Mouse (Mus musculus) kidney, postnatal 10 days (tissue): ENCODE data around the gene Kmt2e.
A peak's percentile ranks its signal among the peaks of the same experiment; 100 is the strongest.
"Not testable (repeated sequence)": the region's sequence is repeated elsewhere in the genome, so short reads cannot be mapped to it uniquely, and the experiment has no call there.

Experiments
- DNase-seq: peaks from one replicate; pipeline ENCODE4 v3.0.0; 2021; ENCODE audit warnings: mixed read lengths

The Kmt2e gene

GRCm38 (mm10) chr5:23502317-23502937, 68.2 kb downstream of the Kmt2e start:
- no peak for DNase-seq

DNA sequence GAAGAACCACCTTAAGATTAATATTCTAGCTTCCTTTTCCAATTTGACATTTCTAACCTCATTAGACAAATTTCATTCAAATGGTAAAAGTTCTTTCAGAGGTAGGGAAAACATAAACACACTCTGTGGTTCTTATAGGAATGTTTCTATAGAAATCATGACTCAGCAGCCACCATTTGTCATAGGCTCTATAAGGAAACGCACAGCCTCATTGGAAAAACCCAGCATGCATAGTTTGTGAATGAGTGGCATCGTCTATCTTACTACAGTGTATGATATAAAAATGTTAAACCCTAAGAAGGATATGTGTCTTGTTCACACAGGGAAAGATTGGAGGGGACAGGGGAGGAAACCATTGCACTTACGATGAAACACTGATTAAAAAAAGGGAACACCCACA, 71.3 kb downstream of the Kmt2e start:
- no peak for DNase-seq

DNA sequence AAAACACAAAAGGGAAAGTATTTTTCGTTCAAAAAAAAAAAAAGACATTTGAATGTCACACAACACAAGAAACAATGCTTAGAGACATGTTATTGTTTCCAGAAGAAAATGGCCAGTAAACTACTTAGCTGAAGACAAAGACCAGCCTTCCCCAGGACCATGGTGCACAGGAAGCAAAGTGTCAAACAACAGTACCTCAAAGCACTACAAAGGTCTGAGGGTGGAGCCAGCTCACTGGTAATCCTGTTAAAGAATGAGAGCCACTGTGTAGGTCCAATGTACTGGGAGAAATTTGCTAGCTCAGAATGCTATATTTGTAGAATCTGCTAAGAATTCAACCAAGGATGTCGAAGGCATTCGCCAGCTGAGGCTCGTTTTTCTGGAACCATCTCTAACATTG, 73.0 kb downstream of the Kmt2e start:
- DNase-seq, result no peak

DNA sequence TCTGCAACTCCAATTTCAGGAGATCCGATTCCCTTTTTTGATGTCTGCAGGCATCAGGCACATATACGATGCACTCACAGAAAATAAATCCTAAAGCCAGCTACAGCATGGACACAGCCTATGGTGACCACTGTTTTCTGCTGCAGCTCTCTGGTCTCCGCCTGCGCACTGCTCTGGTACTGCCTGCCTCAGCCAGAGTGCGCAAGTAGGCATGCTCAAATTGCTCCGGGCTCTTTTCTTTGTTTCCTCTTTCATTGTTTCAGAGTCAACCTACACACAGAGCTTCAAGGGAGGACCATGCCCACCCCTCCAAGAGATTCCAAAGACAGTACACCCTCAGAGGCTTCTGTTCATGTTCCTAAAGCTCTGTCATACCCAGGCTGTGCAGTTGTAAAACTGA, 74.4 kb downstream of the Kmt2e start:
- no peak for DNase-seq

DNA sequence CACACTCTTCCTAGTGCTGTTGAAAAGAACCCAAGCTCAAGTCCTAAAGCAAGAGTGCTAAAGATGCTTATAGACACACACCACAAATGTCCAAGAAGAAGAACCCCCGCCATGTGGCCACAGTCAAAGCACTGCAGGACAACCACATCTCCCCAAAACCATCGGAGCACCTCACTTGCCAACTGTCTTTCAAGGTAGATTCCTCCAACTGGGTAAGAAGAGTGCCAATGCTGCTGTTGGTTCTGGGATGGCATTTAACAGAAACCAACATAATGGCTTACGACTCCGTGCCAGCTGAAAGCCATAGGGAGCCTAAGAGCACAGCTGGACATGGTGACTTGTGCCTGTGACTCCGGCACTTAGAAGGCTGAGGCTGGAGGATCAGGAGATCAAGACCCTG, 77.2 kb downstream of the Kmt2e start:
- no peak for DNase-seq

GRCm38 (mm10) chr5:23512556-23512955, 78.3 kb downstream of the Kmt2e start:
- DNase-seq, result no peak

- DNase-seq, result no peak
Observed at GRCm38 (mm10) chr5:23513468-23513867, 79.2 kb downstream of the Kmt2e start.

DNA sequence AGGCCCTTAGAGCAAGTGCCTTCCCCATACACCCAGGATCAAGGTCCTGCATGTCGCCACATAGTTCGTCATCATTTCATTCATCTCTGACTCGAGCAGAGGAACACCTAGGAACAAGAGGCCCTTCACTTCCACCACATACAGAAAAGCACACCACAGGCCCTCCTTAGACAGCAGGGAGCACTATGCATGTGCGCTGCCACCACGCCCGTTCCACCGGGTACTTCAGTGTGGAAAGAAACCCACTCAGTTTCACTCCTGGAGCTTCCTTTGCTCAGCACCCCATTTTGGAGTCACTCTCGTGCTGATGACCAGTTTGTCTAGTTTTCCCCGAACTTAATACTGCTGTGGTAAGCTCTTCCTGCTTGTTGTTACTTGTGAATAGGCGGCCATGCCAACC, 80.8 kb downstream of the Kmt2e start:
- DNase-seq, result no peak

GRCm38 (mm10) chr5:23516962-23517361, 82.7 kb downstream of the Kmt2e start:
- no peak for DNase-seq

DNA sequence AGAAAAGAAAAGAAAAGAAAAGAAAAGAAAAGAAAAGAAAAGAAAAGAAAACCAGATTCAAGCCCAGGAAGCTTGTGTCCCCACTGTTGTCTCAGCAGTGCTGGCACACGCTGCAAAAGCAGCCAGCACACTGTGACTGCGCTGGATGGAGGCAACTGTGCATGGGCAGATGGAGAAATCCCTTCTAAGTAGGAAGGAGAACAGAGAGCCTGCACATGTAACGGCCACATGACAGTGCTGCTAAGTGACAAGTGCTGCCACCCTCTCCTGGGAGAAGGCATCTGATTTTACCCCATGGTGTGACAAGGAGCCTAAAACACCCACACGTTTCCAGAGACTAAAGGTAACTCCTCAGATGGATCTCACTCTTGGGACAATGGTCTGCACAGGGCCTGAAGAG, 83.6 kb downstream of the Kmt2e start:
- DNase-seq, result no peak

DNA sequence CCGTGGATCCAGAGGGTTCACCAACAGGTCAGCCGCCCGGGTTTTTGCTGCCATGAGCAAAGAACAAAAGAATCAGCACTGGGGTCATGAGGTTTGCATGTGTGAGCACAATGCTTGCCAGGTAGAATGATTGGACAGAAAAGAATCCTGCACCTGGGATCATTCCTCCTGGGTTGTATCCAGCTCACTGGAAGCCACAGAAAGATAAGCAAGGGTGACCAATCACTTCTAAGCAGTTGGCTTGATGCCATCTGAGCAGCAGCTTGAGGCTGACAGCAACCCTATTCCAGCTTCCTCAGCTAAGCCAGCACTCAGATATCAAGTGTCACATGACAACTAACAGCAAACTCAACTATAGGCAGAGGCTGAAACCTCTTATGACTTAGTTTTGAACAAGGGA, 84.4 kb downstream of the Kmt2e start:
- peak; percentile 64 for DNase-seq

GRCm38 (mm10) chr5:23519679-23520078, 85.4 kb downstream of the Kmt2e start:
- DNase-seq, result no peak

DNA sequence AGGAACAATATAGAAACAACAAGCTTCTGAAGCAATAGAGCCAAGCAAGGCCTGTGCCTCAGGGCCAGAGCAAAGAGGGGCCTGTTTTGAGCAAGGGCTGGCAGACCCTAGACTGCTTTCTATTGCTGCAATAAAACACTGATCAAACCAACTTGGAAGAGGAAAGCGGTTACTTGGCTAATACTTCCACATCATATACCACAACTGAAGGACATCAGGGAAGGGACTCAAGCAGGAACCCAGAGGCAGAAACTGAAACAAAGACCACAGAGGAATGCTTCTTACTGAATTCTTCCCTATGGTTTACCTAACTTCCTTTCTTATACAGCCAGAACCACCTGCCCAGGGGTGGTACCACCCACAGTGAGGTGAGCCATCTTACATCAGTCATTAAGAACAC, 87.4 kb downstream of the Kmt2e start:
- DNase-seq, result no peak

GRCm38 (mm10) chr5:23523936-23524335, 89.7 kb downstream of the Kmt2e start:
- no peak for DNase-seq

DNA sequence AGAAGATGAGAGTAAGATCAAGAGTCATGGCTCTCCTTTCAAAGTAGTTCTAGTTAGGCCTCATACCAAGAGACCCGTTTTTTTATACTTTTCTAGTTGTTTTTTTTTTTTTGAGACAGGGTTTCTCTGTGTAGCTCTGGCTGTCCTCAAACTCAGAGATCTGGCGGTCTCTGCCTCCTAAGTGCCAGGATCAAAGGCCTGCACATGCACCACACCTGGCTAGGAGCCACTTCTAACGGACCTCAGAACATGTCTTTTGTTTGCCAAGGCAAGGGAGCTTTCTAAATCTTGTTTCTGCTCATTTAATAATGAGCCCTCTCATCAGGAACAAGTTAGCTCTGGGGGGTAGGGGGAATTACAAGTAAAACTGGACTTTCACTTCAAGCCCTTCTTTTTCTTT, 90.4 kb downstream of the Kmt2e start:
- no peak for DNase-seq

DNA sequence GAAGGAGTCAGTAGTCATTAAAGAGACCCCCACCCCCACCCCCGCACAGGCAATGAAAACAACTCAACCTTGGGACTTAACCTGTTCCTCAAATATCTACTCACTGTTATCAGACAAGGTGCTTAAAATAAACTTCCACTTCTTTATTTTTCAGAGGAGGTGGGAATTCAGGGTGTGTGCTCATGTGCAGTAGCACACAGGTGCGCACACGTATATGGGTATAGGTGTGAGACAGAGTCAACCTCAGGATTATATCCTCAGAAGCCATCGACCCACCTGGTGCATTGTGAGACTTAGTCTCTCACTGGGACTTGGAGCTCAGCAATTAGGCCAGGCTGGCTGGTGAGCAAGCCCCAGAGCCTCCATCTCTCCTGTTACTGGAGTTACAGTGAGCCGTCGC, 96.9 kb downstream of the Kmt2e start:
- no peak for DNase-seq

DNA sequence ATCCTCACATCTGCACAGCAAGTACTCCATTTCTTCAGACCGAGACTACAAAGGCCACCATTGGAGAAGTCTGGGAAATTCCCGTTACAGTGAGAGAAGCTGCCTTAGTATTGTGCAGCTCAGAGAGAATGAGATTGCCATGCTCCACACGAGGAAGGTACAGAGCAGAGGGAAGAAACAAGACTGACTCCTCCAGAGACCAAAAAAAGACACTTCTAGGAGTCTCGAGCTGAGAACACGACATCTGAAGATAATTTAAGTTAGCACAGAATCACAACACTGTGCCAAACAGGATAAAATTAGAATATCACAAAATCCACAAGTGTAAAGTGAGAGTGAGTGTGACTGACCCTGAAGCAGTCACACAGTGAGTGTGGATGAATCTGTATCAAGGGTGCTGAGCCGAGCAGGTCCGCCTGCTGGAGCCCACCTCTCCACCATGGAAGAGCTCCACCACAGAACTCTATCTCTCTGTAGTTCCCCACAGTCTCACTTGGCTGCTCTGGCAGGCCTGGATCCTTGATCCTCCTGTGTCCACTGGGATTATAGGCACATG, 97.4 kb downstream of the Kmt2e start:
- DNase-seq, result no peak

DNA sequence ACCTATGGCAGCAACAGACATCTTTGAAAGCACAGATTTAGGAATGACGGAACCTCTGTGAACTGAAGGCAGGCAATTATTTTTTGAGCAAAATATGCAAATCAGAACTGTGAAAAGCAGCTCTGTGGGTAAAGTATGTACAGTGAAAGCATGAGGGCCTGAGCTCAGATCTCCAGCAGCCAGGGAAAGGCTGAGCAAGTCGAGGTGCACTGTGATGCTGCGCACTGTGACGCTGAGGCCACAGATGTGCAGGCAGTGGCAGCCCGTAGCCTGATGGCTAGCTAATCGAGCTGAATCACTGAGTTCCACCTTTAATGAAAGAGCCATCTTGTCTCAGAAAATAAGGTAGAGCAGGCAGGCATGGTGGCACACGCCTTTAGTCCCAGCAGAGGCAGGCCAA, 101.5 kb downstream of the Kmt2e start:
- no peak for DNase-seq

- no peak for DNase-seq
Observed at GRCm38 (mm10) chr5:23551687-23552086, 117.4 kb downstream of the Kmt2e start.

GRCm38 (mm10) chr5:23553338-23553737, 119.1 kb downstream of the Kmt2e start:
- DNase-seq, result not testable (repeated sequence)
